Mouse (Mus musculus) hematopoietic stem cell, adult 5-6 weeks (primary cell): Measurements from ENCODE around the gene Gm20605. TPM values are rescaled to one million over a fixed set of nuclear protein-coding genes. Genes with fewer than 3 reads are reported as not detected.
A peak's percentile ranks its signal among the peaks of the same experiment; 100 is the strongest.

Experiments used
- ATAC-seq, 2 experiments: fragments of 125-278 bp in 1 of 2; replicated peaks in 1 of 2; 2 replicates each; pipeline ENCODE4 v1.8.0; 2016 to 2017; ENCODE audit warnings: inconsistent platforms in 2 of 2, mild to moderate bottlenecking in 2 of 2, moderate number of reproducible peaks in 2 of 2, low read depth in 1 of 2, moderate TSS enrichment in 1 of 2; ENCODE audit not compliant: low FRiP score in 2 of 2, poor library complexity in 2 of 2, severe bottlenecking in 2 of 2, insufficient read depth in 1 of 2, low TSS enrichment in 1 of 2
- total RNA-seq: library from RNA; stranded (forward); fragments of 172-1452, 232-1000 nt; gene quantifications from 2 replicates; pipeline ENCODE4 v1.2.3, GENCODE M21; 2017

Gm20605 gene
- total RNA-seq, 1 experiment from 2014 or later: 4.0 TPM

DNA sequence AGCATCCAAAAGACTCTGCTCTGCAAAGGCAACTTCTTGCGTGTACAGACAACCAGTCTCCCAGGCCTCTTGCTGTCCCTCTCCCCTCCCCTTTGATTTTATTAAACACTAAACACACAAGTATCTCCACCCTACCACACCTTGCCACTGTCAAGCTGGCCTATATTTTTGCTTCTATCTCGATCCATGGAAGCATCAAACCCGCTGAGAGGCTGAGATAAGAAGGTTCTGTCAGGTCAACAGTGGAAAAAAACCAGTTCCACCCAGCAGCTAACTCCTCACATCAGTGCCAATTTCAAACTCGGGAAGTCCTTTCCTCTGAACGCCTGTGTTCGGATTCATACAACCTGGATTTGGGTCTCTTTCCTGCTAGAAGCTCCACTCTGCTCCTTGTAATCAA is 44.0 kb downstream of the Gm20605 start:
- no peak; a peak in 1 of 4 replicates for ATAC-seq

- no peak for ATAC-seq
These were observed 45.8 kb downstream of the Gm20605 start for GRCm38 (mm10) chr5:137674786-137675185.

GRCm38 (mm10) chr5:137677859-137678258 is 48.9 kb downstream of the Gm20605 start:
- ATAC-seq: no peak

GRCm38 (mm10) chr5:137678736-137679135 is 49.8 kb downstream of the Gm20605 start:
- ATAC-seq: no peak

DNA sequence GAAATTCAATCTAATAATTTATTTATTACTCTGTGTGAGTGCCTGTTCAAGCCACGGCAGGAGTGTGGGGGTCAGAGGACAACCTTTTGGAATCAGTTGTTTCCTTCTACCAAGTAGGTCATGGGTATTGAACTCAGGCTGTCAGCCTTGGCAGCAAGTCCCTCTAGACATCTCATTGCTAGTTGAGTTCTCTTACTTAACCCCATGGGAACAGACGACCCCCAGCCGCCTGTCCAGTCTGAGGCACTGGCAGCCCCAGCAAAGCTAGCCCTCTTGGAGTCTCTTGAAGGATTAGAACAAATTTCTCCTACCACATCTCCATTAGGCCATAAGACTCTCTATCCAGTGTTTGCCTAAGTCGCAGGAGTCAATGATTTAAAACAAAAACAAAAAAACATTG is 50.8 kb downstream of the Gm20605 start:
- no peak for ATAC-seq

DNA sequence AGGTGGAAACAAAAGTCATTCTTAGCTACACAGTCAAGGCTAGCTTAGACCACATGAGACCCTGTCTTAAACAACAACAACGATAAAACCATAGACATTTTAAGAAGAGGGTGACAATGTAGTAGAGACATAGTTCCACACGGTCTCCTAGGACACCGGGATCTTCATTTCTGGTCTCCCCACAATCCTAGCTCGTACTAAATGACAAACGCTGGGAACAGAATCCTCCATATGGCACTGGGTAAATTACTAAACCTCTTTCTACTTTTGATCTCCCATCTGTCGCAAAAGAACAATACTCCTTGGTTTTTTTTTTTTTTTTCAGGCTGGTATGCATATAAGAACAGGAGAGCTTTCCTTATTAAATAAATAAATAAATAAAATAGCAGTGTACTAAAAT is 53.6 kb downstream of the Gm20605 start:
- no peak for ATAC-seq

DNA sequence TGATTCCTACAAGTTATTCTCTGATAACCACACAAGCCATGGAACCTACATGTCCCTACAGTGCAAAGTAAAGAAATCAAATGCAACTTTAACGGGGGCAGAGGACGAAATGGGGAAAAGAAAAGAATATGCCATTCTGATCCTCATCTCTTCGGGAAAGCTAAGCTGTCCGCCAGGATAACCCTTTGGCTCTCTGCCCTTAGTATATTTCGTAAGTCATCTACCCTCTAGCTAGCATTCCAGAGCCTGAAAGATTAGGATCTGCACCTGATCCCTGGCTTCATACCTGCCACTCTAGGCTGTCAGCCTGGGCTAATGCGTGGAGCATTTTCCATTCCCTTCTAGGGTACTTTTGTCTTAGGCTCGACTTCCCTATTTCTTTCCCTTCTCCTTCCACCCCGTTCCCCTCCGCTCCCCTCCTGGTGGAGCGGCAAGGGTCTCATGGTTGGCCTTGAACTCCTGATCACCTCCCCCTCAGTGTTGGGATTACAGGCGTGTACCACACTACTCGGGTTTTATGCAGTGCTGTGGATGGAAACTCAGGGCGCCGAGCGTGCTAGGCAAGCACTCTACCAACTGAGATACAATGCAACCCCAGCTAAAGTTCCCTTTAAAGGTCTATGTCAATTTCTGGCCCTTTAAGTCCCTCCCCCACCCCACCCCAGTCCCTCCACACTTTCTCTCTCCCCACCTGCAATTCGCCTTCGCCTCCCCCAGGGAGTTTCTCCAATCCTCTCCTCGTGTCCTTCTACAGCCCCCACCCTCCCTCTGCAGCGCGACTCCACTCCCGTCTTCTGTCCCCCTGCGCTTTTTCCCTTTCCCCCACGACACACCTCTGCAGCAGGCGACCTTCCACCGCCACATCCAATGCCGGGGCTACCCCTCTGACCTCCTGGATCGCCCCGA is 54.7 kb downstream of the Gm20605 start:
- no peak for ATAC-seq

DNA sequence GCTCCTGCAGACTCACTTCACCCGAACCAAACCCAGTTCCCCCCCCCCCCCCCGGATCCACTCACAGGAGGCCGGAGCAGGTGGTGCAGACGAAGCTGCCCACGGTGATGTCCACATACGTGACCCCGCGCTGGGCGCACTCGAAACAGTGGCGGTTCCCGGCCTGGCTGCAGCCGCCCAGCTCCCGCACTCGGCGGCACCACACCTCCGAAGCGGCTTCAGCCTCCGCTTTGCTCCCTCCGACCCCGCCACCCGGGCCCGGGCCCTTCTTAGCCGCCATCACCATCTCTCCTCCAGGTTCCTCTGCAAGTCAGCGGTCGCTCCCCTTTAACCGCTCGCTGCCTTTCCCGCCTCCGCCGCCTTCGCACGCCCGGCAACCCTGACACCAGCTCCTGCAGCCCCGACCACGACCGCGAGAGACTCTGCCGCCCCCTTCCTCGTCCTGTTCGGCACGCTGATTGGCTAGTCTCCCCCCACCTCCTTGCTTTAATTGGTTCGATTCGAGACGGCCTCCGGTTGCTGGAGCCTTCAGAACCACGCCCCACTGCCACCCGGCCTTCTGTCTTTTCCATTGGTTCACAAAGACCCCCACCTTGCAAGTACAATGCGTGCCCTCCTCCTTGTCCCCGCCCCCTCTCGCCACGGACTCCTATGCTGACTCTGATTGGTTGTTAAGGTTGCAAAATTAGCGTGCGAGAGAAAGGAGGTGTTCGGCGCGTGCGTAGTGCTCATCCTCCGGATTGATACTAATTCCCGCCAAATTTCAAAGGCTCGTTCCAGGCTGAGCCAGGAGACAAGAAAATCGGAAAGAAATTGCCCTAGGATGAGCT is 55.5 kb downstream of the Gm20605 start, which contains the start of gene Agfg2:
Gene Agfg2, minus strand, starts transcription at position 433 of the 830 bp plus-strand sequence.
- peak; percentile 96 to 97 for ATAC-seq

- ATAC-seq: no peak
These were observed 56.7 kb downstream of the Gm20605 start for GRCm38 (mm10) chr5:137685653-137686052.

GRCm38 (mm10) chr5:137686127-137686790 is 57.3 kb downstream of the Gm20605 start:
- peak; percentile 39 to 46; a peak in 3 of 4 replicates for ATAC-seq

- no peak for ATAC-seq
These were observed 61.0 kb downstream of the Gm20605 start for GRCm38 (mm10) chr5:137689974-137690373.

DNA sequence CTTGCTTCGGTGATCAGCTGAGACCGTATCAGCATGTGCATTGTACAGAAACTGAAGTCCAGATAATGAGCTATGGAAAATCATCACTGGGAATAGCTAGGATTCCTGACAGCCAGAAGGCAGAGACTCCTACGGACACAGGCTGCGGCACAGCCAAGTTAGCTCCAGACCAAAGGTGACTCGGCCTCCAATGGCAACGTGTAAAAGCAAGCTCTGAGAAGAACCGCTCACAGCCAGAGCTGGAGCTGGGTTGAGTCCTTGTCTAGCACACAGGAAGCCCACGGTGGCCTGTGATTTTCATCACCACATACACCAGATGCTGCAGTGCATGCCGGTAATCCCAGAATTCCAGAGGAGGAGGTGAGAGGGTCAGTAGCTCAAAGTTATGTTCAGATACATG is 61.6 kb downstream of the Gm20605 start:
- ATAC-seq: no peak

- no peak for ATAC-seq
These were observed 62.9 kb downstream of the Gm20605 start for GRCm38 (mm10) chr5:137691881-137692280.

Other genes with a start within 250 kb of the Gm20605 start
- gene Zan, start 152.1 kb upstream of the Gm20605 start, total RNA-seq: 0.35 and 0.50 TPM in 2 replicates
- 22.0 and 22.1 TPM in 2 replicates for gene Pop7, start 126.7 kb upstream of the Gm20605 start, total RNA-seq
- 13.4 and 16.3 TPM in 2 replicates for gene Gigyf1, start 110.6 kb upstream of the Gm20605 start, total RNA-seq
- not detected in 2 replicates for gene Epo, start 95.9 kb upstream of the Gm20605 start, total RNA-seq
- 147 and 171 TPM in 2 replicates for gene Gnb2, start 95.7 kb upstream of the Gm20605 start, total RNA-seq
- gene Actl6b, start 75.7 kb upstream of the Gm20605 start, total RNA-seq: not detected in 2 replicates
- gene Tfr2, start 59.3 kb upstream of the Gm20605 start, total RNA-seq: 39.0 and 50.7 TPM in 2 replicates
- gene Mospd3, start 28.1 kb upstream of the Gm20605 start, total RNA-seq: 8.3 and 10.3 TPM in 2 replicates
- gene Pcolce, start 15.4 kb upstream of the Gm20605 start, total RNA-seq: not detected in 2 replicates
- gene Fbxo24, start 173 bp upstream of the Gm20605 start, total RNA-seq: not detected in 2 replicates
- gene Lrch4, start 54 bp upstream of the Gm20605 start, total RNA-seq: 26.4 and 43.3 TPM in 2 replicates
- gene Sap25, start 12.2 kb downstream of the Gm20605 start, total RNA-seq: 8.6 and 12.9 TPM in 2 replicates
- gene Irs3, start 16.5 kb downstream of the Gm20605 start, total RNA-seq: not detected in 2 replicates
- 8.4 and 11.0 TPM in 2 replicates for gene Agfg2, start 55.6 kb downstream of the Gm20605 start, total RNA-seq
- 0.05 and 0.25 TPM in 2 replicates for gene Nyap1, start 112.4 kb downstream of the Gm20605 start, total RNA-seq
- 61.0 and 67.7 TPM in 2 replicates for gene Tsc22d4, start 116.6 kb downstream of the Gm20605 start, total RNA-seq
- 15.3 and 61.5 TPM in 2 replicates for gene Ppp1r35, start 149.7 kb downstream of the Gm20605 start, total RNA-seq
- 30.4 and 31.8 TPM in 2 replicates for gene Mepce, start 158.5 kb downstream of the Gm20605 start, total RNA-seq
- gene Zcwpw1, start 158.6 kb downstream of the Gm20605 start, total RNA-seq: 21.3 and 27.6 TPM in 2 replicates
- 17.7 and 22.2 TPM in 2 replicates for gene Pilra, start 207.1 kb downstream of the Gm20605 start, total RNA-seq
- gene Pilrb1, start 228.9 kb downstream of the Gm20605 start, total RNA-seq: 6.0 and 12.3 TPM in 2 replicates
- 3.7 and 17.8 TPM in 2 replicates for gene Pilrb2, start 242.6 kb downstream of the Gm20605 start, total RNA-seq